Mouse (Mus musculus) CD4-positive helper T cell, adult 2 months (primary cell): ENCODE data around the gene Olfr128.
"Not testable (repeated sequence)": the region's sequence is repeated elsewhere in the genome, so short reads cannot be mapped to it uniquely, and the experiment has no call there.

ENCODE experiments used
- DNase-seq: peaks from one replicate; pipeline ENCODE4 v3.0.0-alpha.2; 2012; ENCODE audit warnings: low read depth, missing footprints, low spot score

Olfr128 gene

DNA sequence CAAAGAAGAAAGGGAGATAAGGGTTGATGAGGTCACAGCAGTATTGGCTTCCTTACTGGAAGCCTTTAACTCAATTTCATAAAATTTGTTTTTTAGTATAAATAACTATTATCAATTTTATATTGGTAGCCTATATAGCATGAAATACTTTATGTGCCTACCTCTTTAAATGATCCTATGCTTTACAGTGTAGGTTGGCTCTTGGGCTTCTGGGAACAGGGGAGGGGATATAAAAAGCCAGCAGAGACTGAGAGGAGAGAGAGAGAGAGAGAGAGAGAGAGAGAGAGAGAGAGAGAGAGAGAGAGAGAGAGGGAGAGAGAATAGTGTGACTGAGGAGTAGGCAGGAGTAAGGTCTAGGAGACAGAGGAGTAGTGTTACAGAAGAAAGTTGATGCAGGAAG, at the start of gene Olfr128:
TSS of gene Olfr128 (plus strand) at position 301 of the 400 bp plus-strand sequence.
- DNase-seq = no peak

GRCm38 (mm10) chr17:37873830-37874229, 46.5 kb upstream of the Olfr128 start:
- DNase-seq = no peak

GRCm38 (mm10) chr17:37900137-37900536, 20.2 kb upstream of the Olfr128 start, which contains the start of gene Olfr127:
Olfr127 (plus strand) TSS chr17:37900437.
- no peak for DNase-seq

- not testable (repeated sequence) for DNase-seq
These were observed 13.5 kb upstream of the Olfr128 start for GRCm38 (mm10) chr17:37906821-37907220.

DNA sequence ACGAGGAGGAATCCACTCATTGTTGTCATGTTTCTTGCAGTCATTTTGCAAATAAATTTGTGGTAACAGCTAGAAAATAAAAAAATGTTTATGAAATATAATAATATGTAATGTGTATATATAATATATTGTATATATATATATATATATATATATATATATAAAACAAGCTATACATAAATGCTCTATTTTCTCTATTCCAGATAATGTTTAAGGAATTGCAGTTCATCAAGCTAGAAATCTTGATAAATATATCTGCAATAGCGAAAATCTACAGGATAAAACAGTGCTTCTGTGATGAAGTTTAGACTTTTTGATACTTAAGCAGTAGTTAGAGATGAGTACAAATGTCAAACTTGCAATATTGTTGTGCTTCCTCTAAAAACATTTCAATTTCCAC, 32.6 kb downstream of the Olfr128 start, which contains the start of gene Olfr761:
TSS of gene Olfr761 (minus strand) at position 101 of the 400 bp plus-strand sequence.
- DNase-seq = no peak

- no peak for DNase-seq
These were observed 53.2 kb downstream of the Olfr128 start for GRCm38 (mm10) chr17:37973591-37973990.
